Mouse (Mus musculus): ENCODE measurements at regions not wholly inside any gene's neighbourhood (a gene's known extent, or its start where the extent isn't known, plus 50 kb on each side); places are given as distances from the start of the nearest gene placed in this dataset.

- Histone ChIP-seq H3K27me3 (ENCODE audit: control insufficient read depth in 1 of 2, insufficient read depth in 2 of 2, low read length in 2 of 2) (no peaks in the 10 kb centered on the region), H3K79me2 (ENCODE audit: control insufficient read depth, insufficient read depth, low read length, poor library complexity) (no peaks in the 10 kb centered on the region), H3K4me3 (ENCODE audit: control insufficient read depth in 1 of 2, insufficient read depth in 1 of 2, low read depth in 2 of 2, low read length in 2 of 2) (no peak overlapping the region), H3K4me1 (ENCODE audit: control insufficient read depth in 1 of 2, insufficient read depth in 2 of 2, low read length in 2 of 2) (no peaks in the 10 kb centered on the region), H3K36me3 (ENCODE audit: control insufficient read depth in 1 of 2, insufficient read depth in 2 of 2, low read length in 2 of 2) (no peaks in the 10 kb centered on the region), H3K9ac (ENCODE audit: control insufficient read depth, low read depth, low read length, poor library complexity, severe bottlenecking) (no peak overlapping the region), H3K27ac (ENCODE audit: control insufficient read depth, low read depth, low read length) (no peak overlapping the region), H3K9me3 (replicated peaks; ENCODE audit: insufficient read depth, low read length) (no peaks in the 10 kb centered on the region)
- TF ChIP-seq USF2 (IDR thresholded peaks at IDR 0.05; ENCODE audit: borderline replicate concordance in 1 of 2, insufficient read depth in 1 of 2, low read depth in 1 of 2, low read length in 2 of 2), result no peak
- TF ChIP-seq GATA1 (IDR thresholded peaks at IDR 0.05; ENCODE audit: low read depth, low read length), result no peak
- TF ChIP-seq MAX (IDR thresholded peaks at IDR 0.05; ENCODE audit: low read length), result no peak
- no peak for TF ChIP-seq EP300 (IDR thresholded peaks at IDR 0.05; ENCODE audit: low read depth in 1 of 2, low read length in 2 of 2)
- no peak for TF ChIP-seq POLR2A (IDR thresholded peaks at IDR 0.05; ENCODE audit: control insufficient read depth in 1 of 2, insufficient read depth in 1 of 2, low read depth in 1 of 2, low read length in 2 of 2, poor library complexity in 1 of 2)
- TF ChIP-seq UBTF (IDR thresholded peaks at IDR 0.05; ENCODE audit: borderline replicate concordance, insufficient read depth, low read depth, low read length), result no peak
- TF ChIP-seq MAZ (IDR thresholded peaks at IDR 0.05; ENCODE audit: low read depth, low read length), result no peak
- TF ChIP-seq NELFE (IDR thresholded peaks at IDR 0.05; ENCODE audit: low read depth, low read length), result no peak
- DNase-seq (ENCODE audit: low read depth, low spot score), result no peak
These were observed 76.8 kb upstream of the Chchd3 start for GRCm38 (mm10) chr6:33136906-33137305.

- H3K4me1 ChIP-seq (ENCODE audit: control insufficient read depth in 1 of 2, insufficient read depth in 2 of 2, low read length in 2 of 2), result no peaks in the 10 kb centered on the region
- H3K27me3 ChIP-seq (ENCODE audit: control insufficient read depth in 1 of 2, insufficient read depth in 2 of 2, low read length in 2 of 2), result no peaks in the 10 kb centered on the region
- DNase-seq (ENCODE audit: low read depth, low spot score), result peak; percentile 57
- no peak overlapping the region for H3K4me3 ChIP-seq (ENCODE audit: control insufficient read depth in 1 of 2, insufficient read depth in 1 of 2, low read depth in 2 of 2, low read length in 2 of 2)
- H3K36me3 ChIP-seq (ENCODE audit: control insufficient read depth in 1 of 2, insufficient read depth in 2 of 2, low read length in 2 of 2), result no peaks in the 10 kb centered on the region
- no peaks in the 10 kb centered on the region for H3K9me3 ChIP-seq (replicated peaks; ENCODE audit: insufficient read depth, low read length)
- TF ChIP-seq USF1 (IDR thresholded peaks at IDR 0.05; ENCODE audit: low read depth, low read length) (no peak), CHD2 (IDR thresholded peaks at IDR 0.05; ENCODE audit: low read length) (no peak), EP300 (IDR thresholded peaks at IDR 0.05; ENCODE audit: low read depth in 1 of 2, low read length in 2 of 2) (no peak), ZMIZ1 (IDR thresholded peaks at IDR 0.05; ENCODE audit: low read depth, low read length) (no peak), BHLHE40 (IDR thresholded peaks at IDR 0.05; ENCODE audit: borderline replicate concordance, low read depth, low read length) (no peak), RAD21 (IDR thresholded peaks at IDR 0.05; ENCODE audit: low read depth, low read length) (no peak), E2F4 (IDR thresholded peaks at IDR 0.05; ENCODE audit: borderline replicate concordance, low read depth, low read length) (no peak), HCFC1 (IDR thresholded peaks at IDR 0.05; ENCODE audit: low read depth, low read length) (no peak)
- no peak overlapping the region for H3K27ac ChIP-seq (ENCODE audit: control insufficient read depth, low read depth, low read length)
- no peak overlapping the region for H3K9ac ChIP-seq (ENCODE audit: control insufficient read depth, low read depth, low read length, poor library complexity, severe bottlenecking)
- no peaks in the 10 kb centered on the region for H3K79me2 ChIP-seq (ENCODE audit: control insufficient read depth, insufficient read depth, low read length, poor library complexity)
These were observed 77.8 kb upstream of the Chchd3 start for GRCm38 (mm10) chr6:33137823-33138222.

GRCm38 (mm10) chr6:33166479-33166878 is 82.4 kb upstream of the Exoc4 start:
- no peak overlapping the region for H3K4me3 ChIP-seq (ENCODE audit: control insufficient read depth in 1 of 2, insufficient read depth in 1 of 2, low read depth in 2 of 2, low read length in 2 of 2)
- H3K4me1 ChIP-seq (ENCODE audit: control insufficient read depth in 1 of 2, insufficient read depth in 2 of 2, low read length in 2 of 2), result no peaks in the 10 kb centered on the region
- no peak overlapping the region for H3K9ac ChIP-seq (ENCODE audit: control insufficient read depth, low read depth, low read length, poor library complexity, severe bottlenecking)
- DNase-seq (ENCODE audit: low read depth, low spot score), result no peak
- no peaks in the 10 kb centered on the region for H3K9me3 ChIP-seq (replicated peaks; ENCODE audit: insufficient read depth, low read length)
- no peak overlapping the region for H3K27ac ChIP-seq (ENCODE audit: control insufficient read depth, low read depth, low read length)
- no peaks in the 10 kb centered on the region; a peak in 1 of 4 replicates for H3K27me3 ChIP-seq (ENCODE audit: control insufficient read depth in 1 of 2, insufficient read depth in 2 of 2, low read length in 2 of 2)
- TF ChIP-seq POLR2AphosphoS5 (IDR thresholded peaks at IDR 0.05; ENCODE audit: borderline replicate concordance, low read depth, low read length), result no peak
- no peak for TF ChIP-seq BHLHE40 (IDR thresholded peaks at IDR 0.05; ENCODE audit: borderline replicate concordance, low read depth, low read length)
- TF ChIP-seq UBTF (IDR thresholded peaks at IDR 0.05; ENCODE audit: borderline replicate concordance, insufficient read depth, low read depth, low read length), result no peak
- TF ChIP-seq CHD2 (IDR thresholded peaks at IDR 0.05; ENCODE audit: low read length), result no peak
- no peak for TF ChIP-seq MAFK (IDR thresholded peaks at IDR 0.05; ENCODE audit: borderline replicate concordance, low read depth, low read length)
- TF ChIP-seq USF2 (IDR thresholded peaks at IDR 0.05; ENCODE audit: borderline replicate concordance in 1 of 2, insufficient read depth in 1 of 2, low read depth in 1 of 2, low read length in 2 of 2), result no peak
- no peak for TF ChIP-seq RAD21 (IDR thresholded peaks at IDR 0.05; ENCODE audit: low read depth, low read length)
- H3K79me2 ChIP-seq (ENCODE audit: control insufficient read depth, insufficient read depth, low read length, poor library complexity), result no peaks in the 10 kb centered on the region
- H3K36me3 ChIP-seq (ENCODE audit: control insufficient read depth in 1 of 2, insufficient read depth in 2 of 2, low read length in 2 of 2), result no peaks in the 10 kb centered on the region

Measured in MEL (cell line).